Mouse (Mus musculus): ENCODE data around the gene Slc44a1. TPM values are rescaled to one million over a fixed set of nuclear protein-coding genes. Genes with fewer than 3 reads are reported as not detected.

Gene Slc44a1
- polyA plus RNA-seq, 1 experiment from 2014 or later, result 17.6 TPM

DNA sequence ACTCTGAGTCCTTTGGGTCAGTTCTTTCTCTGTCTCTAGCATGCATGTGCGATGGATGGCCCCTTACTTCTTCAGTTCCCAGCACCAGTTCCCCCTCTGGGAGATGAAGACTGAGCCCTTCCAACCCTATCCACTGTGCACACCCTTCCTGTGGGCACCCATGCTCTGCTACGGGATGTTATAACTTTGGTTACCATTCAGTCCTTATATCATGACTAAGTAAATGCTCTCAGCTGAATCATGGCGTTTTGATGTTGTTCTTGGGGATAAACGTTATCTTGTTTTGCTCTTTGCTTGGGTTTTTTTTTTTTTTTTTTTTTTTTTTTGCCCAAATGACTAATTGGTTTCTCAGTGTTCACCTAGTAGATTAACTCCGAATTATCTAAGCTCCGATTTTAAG is 16.4 kb downstream of the Slc44a1 start:
- no peak overlapping the region for H3K9ac ChIP-seq (replicated peaks)
- H3K4me3 ChIP-seq, result no peak overlapping the region
- H3K9me3 ChIP-seq, result no peaks in the 10 kb centered on the region
- 92% methylated on average over 6 of the region's 6 CpGs for WGBS
- H3K27me3 ChIP-seq, result no peaks in the 10 kb centered on the region
- H3K4me1 ChIP-seq, result peaks cover 5% of the 10 kb centered on the region
- no peak overlapping the region for H3K27ac ChIP-seq (replicated peaks)
- no peaks in the 10 kb centered on the region for H3K36me3 ChIP-seq
- H3K4me2 ChIP-seq (replicated peaks), result no peak overlapping the region
- ATAC-seq (ENCODE audit: low FRiP score, low read depth), result no peak

- 94% methylated on average over 3 of the region's 3 CpGs for WGBS
- Histone ChIP-seq H3K27me3 (no peaks in the 10 kb centered on the region), H3K9me3 (no peaks in the 10 kb centered on the region), H3K27ac (replicated peaks) (no peak overlapping the region), H3K4me2 (replicated peaks) (no peak overlapping the region), H3K4me3 (no peak overlapping the region), H3K4me1 (no peaks in the 10 kb centered on the region), H3K9ac (replicated peaks) (no peak overlapping the region), H3K36me3 (no peaks in the 10 kb centered on the region)
- no peak for ATAC-seq (ENCODE audit: low FRiP score, low read depth)
These were observed 18.3 kb downstream of the Slc44a1 start for GRCm38 (mm10) chr4:53458503-53458902.

GRCm38 (mm10) chr4:53459697-53460096 is 19.5 kb downstream of the Slc44a1 start:
- no peak for ATAC-seq (ENCODE audit: low FRiP score, low read depth)
- no peaks in the 10 kb centered on the region for H3K9me3 ChIP-seq
- H3K4me1 ChIP-seq, result no peaks in the 10 kb centered on the region
- no peak overlapping the region for H3K9ac ChIP-seq (replicated peaks)
- H3K27ac ChIP-seq (replicated peaks), result no peak overlapping the region
- 91% methylated on average over 7 of the region's 7 CpGs for WGBS
- no peak overlapping the region for H3K4me3 ChIP-seq
- no peaks in the 10 kb centered on the region for H3K27me3 ChIP-seq
- no peaks in the 10 kb centered on the region for H3K36me3 ChIP-seq
- no peak overlapping the region for H3K4me2 ChIP-seq (replicated peaks)

DNA sequence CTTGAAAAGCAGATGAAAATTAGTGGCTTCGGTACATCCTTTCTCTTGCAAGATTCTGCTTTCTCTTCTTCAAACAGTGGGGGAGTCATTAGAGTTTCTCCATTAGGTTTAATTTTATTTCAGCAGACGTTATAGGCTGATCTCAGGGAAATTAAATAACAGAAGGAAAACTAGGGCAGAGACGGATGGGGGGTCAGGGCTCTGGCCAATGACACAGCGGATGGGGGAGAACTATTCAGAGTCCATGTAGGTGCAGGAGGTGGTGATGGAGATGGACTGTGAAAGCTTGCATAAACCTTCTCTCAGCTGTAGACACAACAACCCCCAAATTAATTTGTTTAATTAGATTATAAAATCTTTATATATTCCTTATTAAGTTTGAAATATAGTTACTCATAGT is 20.8 kb downstream of the Slc44a1 start:
- WGBS, result 85% methylated on average over 4 of the region's 4 CpGs

GRCm38 (mm10) chr4:53462069-53462468 is 21.9 kb downstream of the Slc44a1 start:
- no peak overlapping the region for H3K9ac ChIP-seq (replicated peaks)
- H3K4me3 ChIP-seq, result no peak overlapping the region
- no peaks in the 10 kb centered on the region for H3K4me1 ChIP-seq
- H3K36me3 ChIP-seq, result no peaks in the 10 kb centered on the region
- no peak for ATAC-seq (ENCODE audit: low FRiP score, low read depth)
- no peak overlapping the region for H3K27ac ChIP-seq (replicated peaks)
- WGBS, result 86% methylated on average over 5 of the region's 5 CpGs
- H3K4me2 ChIP-seq (replicated peaks), result no peak overlapping the region
- H3K27me3 ChIP-seq, result no peaks in the 10 kb centered on the region
- H3K9me3 ChIP-seq, result no peaks in the 10 kb centered on the region

More for the DNA sequence above, 20.8 kb downstream of the Slc44a1 start:
- no peaks in the 10 kb centered on the region for H3K9me3 ChIP-seq
- H3K4me3 ChIP-seq, result no peak overlapping the region
- H3K27ac ChIP-seq (replicated peaks), result no peak overlapping the region
- no peaks in the 10 kb centered on the region for H3K4me1 ChIP-seq
- H3K4me2 ChIP-seq (replicated peaks), result no peak overlapping the region
- no peaks in the 10 kb centered on the region for H3K27me3 ChIP-seq
- no peaks in the 10 kb centered on the region for H3K36me3 ChIP-seq
- no peak overlapping the region for H3K9ac ChIP-seq (replicated peaks)
- ATAC-seq (ENCODE audit: low FRiP score, low read depth), result no peak

DNA sequence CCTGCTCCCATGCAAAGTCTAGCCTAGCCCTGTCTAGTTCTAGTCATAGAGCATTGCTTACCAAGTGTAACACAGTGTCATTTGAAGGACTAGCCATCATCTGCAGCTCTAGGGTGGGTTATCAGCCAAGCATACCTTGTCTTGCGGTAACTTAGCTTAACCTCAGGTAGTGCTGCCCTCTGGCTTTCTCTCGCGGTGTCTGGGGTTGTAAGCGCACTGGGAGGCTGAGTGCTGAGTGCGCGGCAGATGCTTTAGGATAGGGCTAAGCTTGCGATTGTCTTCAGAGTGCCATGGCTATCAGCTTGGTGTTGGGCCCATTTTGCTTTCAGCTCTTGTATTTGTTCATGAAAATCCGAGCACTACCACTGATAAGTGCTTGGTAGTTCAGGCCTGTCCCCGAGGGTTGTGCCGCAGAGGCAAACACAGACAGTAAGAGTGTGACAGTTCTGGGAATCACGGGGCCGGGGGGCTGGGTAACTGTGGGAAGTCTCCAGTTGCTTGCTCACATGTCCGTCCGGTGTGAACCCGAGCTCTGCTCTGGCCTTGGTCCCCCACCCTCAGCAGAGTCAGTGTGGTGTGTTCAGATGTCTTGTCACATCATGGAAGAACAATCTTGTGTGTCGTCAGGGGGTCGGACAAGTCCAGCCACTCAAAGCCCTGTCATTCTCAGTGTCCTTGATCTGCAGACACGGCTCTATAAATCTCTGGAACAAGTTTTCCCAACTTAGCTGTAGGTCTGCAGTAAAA is 22.5 kb downstream of the Slc44a1 start:
- Histone ChIP-seq H3K27me3 (no peaks in the 10 kb centered on the region), H3K27ac (replicated peaks) (no peak overlapping the region), H3K4me2 (replicated peaks) (no peak overlapping the region), H3K9ac (replicated peaks) (no peak overlapping the region), H3K9me3 (no peaks in the 10 kb centered on the region), H3K4me1 (no peaks in the 10 kb centered on the region), H3K4me3 (no peak overlapping the region), H3K36me3 (no peaks in the 10 kb centered on the region)
- WGBS, result 84% methylated on average over 18 of the region's 18 CpGs
- ATAC-seq (ENCODE audit: low FRiP score, low read depth), result no peak

- no peak for ATAC-seq (ENCODE audit: low FRiP score, low read depth)
- Histone ChIP-seq H3K4me2 (replicated peaks) (no peak overlapping the region), H3K4me3 (no peak overlapping the region), H3K4me1 (no peaks in the 10 kb centered on the region), H3K9ac (replicated peaks) (no peak overlapping the region), H3K36me3 (no peaks in the 10 kb centered on the region), H3K27ac (replicated peaks) (no peak overlapping the region), H3K27me3 (no peaks in the 10 kb centered on the region), H3K9me3 (no peaks in the 10 kb centered on the region)
- WGBS, result 79% methylated on average over 1 of the region's 1 CpGs
These were observed 25.7 kb downstream of the Slc44a1 start for GRCm38 (mm10) chr4:53465887-53466286.

DNA sequence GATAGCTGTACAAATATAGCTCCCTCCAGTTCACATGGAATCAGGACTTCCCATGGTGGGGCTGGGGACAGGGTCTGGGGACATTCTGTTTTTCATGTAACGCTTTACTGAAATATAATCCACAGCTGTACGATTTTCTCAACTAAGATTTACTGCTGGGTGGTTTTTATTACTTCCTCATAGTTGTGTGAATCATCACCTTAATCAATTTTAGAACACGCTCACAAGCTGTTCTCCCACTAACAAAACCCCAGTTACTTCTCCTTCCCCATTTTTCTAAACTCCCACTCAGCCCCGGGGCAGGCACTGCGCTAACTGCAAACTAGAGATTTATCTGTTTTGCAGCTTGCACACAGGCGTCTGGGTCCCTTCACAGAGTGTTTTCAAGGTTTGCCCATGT is 28.8 kb downstream of the Slc44a1 start:
- Histone ChIP-seq H3K9me3 (no peaks in the 10 kb centered on the region), H3K27ac (replicated peaks) (no peak overlapping the region), H3K27me3 (no peaks in the 10 kb centered on the region), H3K9ac (replicated peaks) (no peak overlapping the region), H3K4me2 (replicated peaks) (no peak overlapping the region), H3K4me1 (peaks cover 7% of the 10 kb centered on the region), H3K4me3 (no peak overlapping the region), H3K36me3 (no peaks in the 10 kb centered on the region)
- 86% methylated on average over 6 of the region's 6 CpGs for WGBS
- ATAC-seq (ENCODE audit: low FRiP score, low read depth), result no peak

GRCm38 (mm10) chr4:53474109-53474508 is 33.9 kb downstream of the Slc44a1 start:
- H3K27ac ChIP-seq (replicated peaks), result no peak overlapping the region
- no peak for ATAC-seq (ENCODE audit: low FRiP score, low read depth)
- no peak overlapping the region for H3K9ac ChIP-seq (replicated peaks)
- H3K27me3 ChIP-seq, result no peaks in the 10 kb centered on the region
- H3K9me3 ChIP-seq, result no peaks in the 10 kb centered on the region
- H3K4me3 ChIP-seq, result no peak overlapping the region
- H3K4me1 ChIP-seq, result peaks cover 19% of the 10 kb centered on the region
- H3K4me2 ChIP-seq (replicated peaks), result no peak overlapping the region
- H3K36me3 ChIP-seq, result no peaks in the 10 kb centered on the region

DNA sequence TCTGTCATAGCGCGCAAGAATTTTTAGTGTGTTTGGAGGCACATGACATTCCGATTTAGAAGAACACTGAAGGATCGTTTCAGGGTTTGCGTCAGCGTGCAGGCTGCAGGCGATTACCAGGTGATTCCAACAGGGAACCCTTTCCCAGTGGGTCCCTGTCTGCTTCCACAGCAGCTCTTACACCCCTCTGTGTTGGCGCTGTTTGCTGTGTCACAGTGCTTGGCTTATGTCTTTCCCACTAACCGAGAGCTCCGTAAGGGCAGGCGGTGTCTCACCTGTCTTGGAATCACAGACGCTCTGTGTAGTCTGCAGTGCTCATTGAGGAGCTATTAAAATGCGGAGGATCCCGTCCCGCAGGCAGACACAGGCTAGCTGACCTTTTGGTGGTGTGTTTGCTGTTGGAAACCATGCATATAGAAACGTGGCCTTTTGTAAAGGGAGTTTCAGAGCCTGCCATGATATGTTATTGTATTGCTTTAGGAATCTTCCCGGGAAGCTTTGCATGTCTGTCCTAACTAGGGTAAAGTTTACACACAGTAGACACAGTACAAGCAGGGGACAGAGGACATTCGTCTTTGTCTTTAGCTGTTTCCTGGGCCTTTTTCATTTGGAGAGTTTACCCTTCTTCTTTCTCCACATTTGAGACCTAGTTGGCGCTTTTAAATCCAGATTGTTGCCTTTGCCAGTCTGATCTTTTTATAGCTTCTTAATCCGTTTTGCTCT is 35.2 kb downstream of the Slc44a1 start:
- Histone ChIP-seq H3K27ac (replicated peaks) (0 out of 2 replicates have a peak overlapping the region, but pooled peaks have one; percentile 32), H3K9ac (replicated peaks) (no peak overlapping the region), H3K4me1 (peaks cover 19% of the 10 kb centered on the region), H3K4me2 (replicated peaks) (no peak overlapping the region), H3K36me3 (no peaks in the 10 kb centered on the region), H3K9me3 (no peaks in the 10 kb centered on the region), H3K4me3 (no peak overlapping the region), H3K27me3 (no peaks in the 10 kb centered on the region)
- 79% methylated on average over 20 of the region's 20 CpGs for WGBS
- ATAC-seq (ENCODE audit: low FRiP score, low read depth), result 0 out of 2 replicates have a peak, but pooled peaks have one; percentile 30

GRCm38 (mm10) chr4:53478644-53479043 is 38.4 kb downstream of the Slc44a1 start:
- ATAC-seq (ENCODE audit: low FRiP score, low read depth), result no peak
- Histone ChIP-seq H3K36me3 (no peaks in the 10 kb centered on the region), H3K27ac (replicated peaks) (no peak overlapping the region), H3K4me3 (no peak overlapping the region), H3K4me2 (replicated peaks) (no peak overlapping the region), H3K9ac (replicated peaks) (no peak overlapping the region), H3K9me3 (no peaks in the 10 kb centered on the region), H3K27me3 (no peaks in the 10 kb centered on the region), H3K4me1 (peaks cover 16% of the 10 kb centered on the region)
- 79% methylated on average over 4 of the region's 4 CpGs for WGBS

Data from midbrain, embryonic 12.5 days (tissue).